Mouse (Mus musculus): ENCODE measurements around the gene Fbxw26.
"Not testable (repeated sequence)": the region's sequence is repeated elsewhere in the genome, so short reads cannot be mapped to it uniquely, and the experiment has no call there.

- TF ChIP-seq CTCF (IDR thresholded peaks at IDR 0.05 in 2 of 3, conservative IDR thresholded peaks at IDR 0.05 in 1 of 3; ENCODE audit: control insufficient read depth in 1 of 3, insufficient read depth in 1 of 3, low read depth in 2 of 3, low read length in 3 of 3, poor library complexity in 1 of 3, severe bottlenecking in 1 of 3); ZC3H11A (IDR thresholded peaks at IDR 0.05; ENCODE audit: low read depth, low read length); BHLHE40 (IDR thresholded peaks at IDR 0.05; ENCODE audit: borderline replicate concordance, low read depth, low read length); POLR2A (IDR thresholded peaks at IDR 0.05; ENCODE audit: control insufficient read depth in 1 of 2, insufficient read depth in 1 of 2, low read depth in 1 of 2, low read length in 2 of 2, poor library complexity in 1 of 2); HCFC1 (IDR thresholded peaks at IDR 0.05; ENCODE audit: low read depth, low read length); E2F4 (IDR thresholded peaks at IDR 0.05; ENCODE audit: borderline replicate concordance, low read depth, low read length); GATA1 (IDR thresholded peaks at IDR 0.05; ENCODE audit: low read depth, low read length); TAL1 (IDR thresholded peaks at IDR 0.05; ENCODE audit: low read length); RCOR1 (IDR thresholded peaks at IDR 0.05; ENCODE audit: low read depth, low read length); KAT2A (conservative IDR thresholded peaks at IDR 0.05; ENCODE audit: low read depth, low read length); EP300 (IDR thresholded peaks at IDR 0.05; ENCODE audit: low read depth in 1 of 2, low read length in 2 of 2); ZMIZ1 (IDR thresholded peaks at IDR 0.05; ENCODE audit: low read depth, low read length); NELFE (IDR thresholded peaks at IDR 0.05; ENCODE audit: low read depth, low read length); NRF1 (IDR thresholded peaks at IDR 0.05; ENCODE audit: insufficient read depth, low read depth, low read length, poor library complexity, severe bottlenecking): not testable (repeated sequence)
Measured at GRCm38 (mm10) chr9:109745989-109746388, at the start of gene Fbxw26.
